Mouse (Mus musculus): ENCODE data around the gene Slc3a2. TPM values are rescaled to one million over a fixed set of nuclear protein-coding genes. Genes with fewer than 3 reads are reported as not detected.
A peak's percentile ranks its signal among the peaks of the same experiment; 100 is the strongest.
"Not testable (repeated sequence)": the region's sequence is repeated elsewhere in the genome, so short reads cannot be mapped to it uniquely, and the experiment has no call there.

Gene Slc3a2
- total RNA-seq, 2 experiments from 2014 or later, result 62.4 to 66.3 TPM

GRCm38 (mm10) chr19:8727495-8728114 is 4.4 kb upstream of the Slc3a2 start:
- DNase-seq, result no peak

GRCm38 (mm10) chr19:8726609-8727390 is 3.6 kb upstream of the Slc3a2 start:
- DNase-seq, result no peak

- no peak for DNase-seq
These were observed 2.0 kb upstream of the Slc3a2 start for GRCm38 (mm10) chr19:8725081-8725613.

GRCm38 (mm10) chr19:8724392-8724791 is 1.2 kb upstream of the Slc3a2 start:
- no peak for DNase-seq

GRCm38 (mm10) chr19:8723574-8724346 is 591 bp upstream of the Slc3a2 start:
- DNase-seq, result peak; percentile 19

- DNase-seq, result no peak
These were observed 636 bp downstream of the Slc3a2 start for GRCm38 (mm10) chr19:8722559-8722906.

- no peak for DNase-seq
These were observed 1.1 kb downstream of the Slc3a2 start for GRCm38 (mm10) chr19:8722021-8722420.

- no peak for DNase-seq
These were observed 1.8 kb downstream of the Slc3a2 start for GRCm38 (mm10) chr19:8721378-8721777.

GRCm38 (mm10) chr19:8719037-8719436 is 4.1 kb downstream of the Slc3a2 start:
- not testable (repeated sequence) for DNase-seq

- DNase-seq, result peak; percentile 72
These were observed 4.8 kb downstream of the Slc3a2 start for GRCm38 (mm10) chr19:8718357-8718756.

- no peak for DNase-seq
These were observed 6.2 kb downstream of the Slc3a2 start for GRCm38 (mm10) chr19:8716767-8717475.

GRCm38 (mm10) chr19:8715868-8716766 is 7.1 kb downstream of the Slc3a2 start:
- no peak for DNase-seq

- no peak for DNase-seq
These were observed 8.3 kb downstream of the Slc3a2 start for GRCm38 (mm10) chr19:8714653-8715481.

- DNase-seq, result no peak
These were observed 9.0 kb downstream of the Slc3a2 start for GRCm38 (mm10) chr19:8713997-8714652.

GRCm38 (mm10) chr19:8713306-8713996 is 9.7 kb downstream of the Slc3a2 start:
- DNase-seq, result peak; percentile 96

- peak; percentile 85 for DNase-seq
These were observed 10.3 kb downstream of the Slc3a2 start for GRCm38 (mm10) chr19:8712870-8713305.

- no peak for DNase-seq
These were observed 11.0 kb downstream of the Slc3a2 start for GRCm38 (mm10) chr19:8711949-8712869.

GRCm38 (mm10) chr19:8711506-8711905 is 11.7 kb downstream of the Slc3a2 start:
- DNase-seq, result no peak
